Mouse (Mus musculus) regulatory T cell (primary cell): Measurements from ENCODE around the gene Ccdc85c.

Source experiments
- in situ Hi-C: fragments of 300-600 bp; cut with MboI, MseI; formaldehyde crosslinking; loops from one replicate; pipeline ENCODE4 v1.15.1; 2025; ENCODE audit warnings: high pct_unique_total_duplicates

Ccdc85c gene

GRCm38 (mm10) chr12:108219825-108220616, 55.2 kb downstream of the Ccdc85c start:
- in situ Hi-C loops = no loop called here

DNA sequence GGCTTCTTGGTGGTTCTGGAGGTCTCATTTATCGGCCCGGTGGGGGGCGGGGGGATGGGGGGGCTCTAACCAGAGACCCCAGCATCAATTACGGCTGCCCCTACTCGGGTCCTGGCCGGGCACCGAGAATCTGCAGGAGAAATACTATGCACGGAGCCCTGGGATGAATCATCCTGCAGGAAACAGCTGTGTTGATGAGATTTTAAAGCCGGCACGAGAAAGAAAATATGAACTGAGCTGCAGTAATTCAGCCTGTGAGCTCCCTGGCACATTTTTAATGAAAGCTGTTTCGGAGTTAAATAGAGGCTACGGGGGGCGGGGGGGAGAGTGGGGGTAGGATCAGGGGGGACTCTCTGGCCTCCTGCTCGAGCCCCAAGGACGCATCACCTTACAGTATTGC, 56.1 kb downstream of the Ccdc85c start:
- in situ Hi-C loops = no loop called here

DNA sequence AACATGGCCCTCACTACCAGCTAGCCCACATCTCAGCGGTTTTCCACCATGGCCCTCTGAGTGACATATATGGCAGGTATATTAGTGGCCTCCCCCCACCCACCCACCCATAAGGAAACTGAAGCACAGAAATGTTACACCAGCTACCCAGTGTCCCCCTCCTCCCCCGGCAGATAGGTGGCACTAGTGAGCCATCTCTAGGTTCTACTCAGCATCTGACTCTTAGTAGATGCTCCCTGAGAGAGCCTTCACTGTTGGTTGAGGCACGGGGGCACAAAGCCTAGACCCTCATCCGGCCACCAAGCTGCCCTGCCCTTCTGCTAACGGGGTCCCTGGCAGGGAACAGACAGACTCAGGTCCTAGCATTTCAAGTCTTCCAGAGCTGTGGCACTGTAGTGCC, 57.7 kb downstream of the Ccdc85c start:
- in situ Hi-C loops = no loop called here

DNA sequence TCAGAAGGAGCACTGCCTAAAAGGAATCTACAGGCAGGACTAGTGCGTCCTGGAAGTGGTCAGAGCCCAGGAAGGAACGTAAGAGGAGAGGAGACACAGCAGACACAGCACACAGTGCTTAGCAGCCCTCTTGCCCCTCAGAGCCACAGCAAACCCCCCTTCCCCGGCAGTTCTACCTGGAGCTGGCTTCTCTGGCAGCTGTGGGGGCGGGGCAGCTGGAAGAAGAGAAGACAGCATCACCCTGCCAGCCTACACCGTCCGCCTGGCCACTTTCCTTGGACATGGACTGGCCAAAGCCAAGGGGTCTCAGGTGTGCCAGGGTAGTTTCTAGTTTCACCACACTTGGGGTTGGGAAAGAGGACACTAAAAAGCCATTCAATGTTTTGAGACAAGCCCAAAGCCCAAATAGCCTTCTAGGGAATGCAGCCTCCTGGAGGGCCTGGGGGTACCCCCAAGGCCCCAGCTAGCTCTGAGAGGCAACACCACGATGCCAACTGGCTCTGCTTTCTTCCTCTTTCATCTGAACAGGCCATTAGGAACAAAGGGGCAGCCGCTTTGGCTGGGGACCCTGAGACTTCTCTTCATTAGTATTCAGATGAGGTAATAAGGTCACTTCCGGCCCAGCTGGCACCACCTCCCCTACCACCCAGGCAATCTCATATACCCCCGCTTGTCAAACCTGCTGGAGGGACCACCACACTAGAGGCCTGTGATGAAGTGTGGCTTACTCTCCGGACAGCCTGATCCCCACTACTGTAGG, 58.4 kb downstream of the Ccdc85c start:
- in situ Hi-C loops = no loop called here

DNA sequence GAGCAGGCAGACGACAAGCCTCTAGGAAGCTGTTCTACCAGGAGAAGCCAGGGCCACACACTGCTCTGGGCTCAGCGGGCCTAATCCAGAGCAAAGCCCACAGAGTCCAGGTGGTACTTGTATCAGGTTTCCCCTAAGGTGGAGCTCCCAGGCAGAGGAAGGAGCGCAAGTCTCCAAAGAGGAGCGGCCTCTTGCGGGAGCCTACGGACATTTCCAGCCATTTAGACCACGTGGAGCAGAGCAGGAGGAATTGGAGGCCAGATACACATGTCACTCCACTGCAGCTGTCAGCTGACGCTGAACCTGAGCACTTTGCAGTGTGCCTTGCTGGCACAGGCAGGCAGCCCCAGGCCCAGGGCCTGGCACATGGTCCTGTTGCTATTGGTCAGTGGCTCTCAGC, 60.1 kb downstream of the Ccdc85c start:
- in situ Hi-C loops = no loop called here

DNA sequence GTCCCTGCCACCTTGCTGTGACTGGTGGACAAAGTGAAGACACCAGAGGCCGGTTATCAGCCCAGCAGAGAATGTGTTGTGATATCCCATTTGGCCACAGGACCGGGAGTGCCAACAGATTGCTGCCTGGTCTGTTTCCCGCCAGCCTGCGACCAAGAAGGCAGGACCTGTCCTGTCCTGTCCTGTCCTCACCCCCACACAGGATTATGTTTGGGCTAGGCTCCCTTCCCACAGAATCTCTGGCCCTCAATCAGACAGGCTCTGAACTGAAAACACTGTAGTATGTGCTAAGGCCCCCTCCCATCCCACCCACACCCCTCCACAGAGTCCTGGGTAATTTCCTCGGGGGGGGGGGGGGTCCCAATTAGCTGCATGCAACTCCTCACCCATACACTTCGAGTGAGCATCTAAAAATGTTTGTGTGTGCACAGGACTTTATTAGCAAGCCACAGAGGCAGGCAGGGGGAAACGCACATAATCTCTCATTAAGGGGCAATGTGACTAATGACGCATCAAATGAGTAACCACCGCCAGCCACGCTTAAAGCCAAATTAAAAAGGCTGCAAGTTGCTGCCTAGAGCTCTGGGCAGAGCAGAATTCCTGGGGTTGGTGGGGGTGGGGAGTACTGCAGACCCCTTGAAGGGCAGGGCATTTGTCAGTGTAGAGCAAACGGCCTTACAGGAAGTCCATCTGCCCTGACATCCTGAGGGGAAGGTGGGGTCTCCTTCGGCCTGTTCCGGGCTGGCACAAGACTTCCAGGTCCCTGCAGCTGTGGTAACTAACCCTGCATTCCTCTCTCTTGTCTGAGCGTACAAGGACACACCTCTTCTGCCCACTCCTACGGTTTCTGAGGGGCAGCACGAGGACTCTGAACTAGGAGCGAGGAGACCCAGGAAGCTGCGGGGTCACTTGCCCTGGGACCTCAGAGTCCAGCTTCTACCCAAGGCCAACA, 61.9 kb downstream of the Ccdc85c start:
- in situ Hi-C loops = no loop called here

DNA sequence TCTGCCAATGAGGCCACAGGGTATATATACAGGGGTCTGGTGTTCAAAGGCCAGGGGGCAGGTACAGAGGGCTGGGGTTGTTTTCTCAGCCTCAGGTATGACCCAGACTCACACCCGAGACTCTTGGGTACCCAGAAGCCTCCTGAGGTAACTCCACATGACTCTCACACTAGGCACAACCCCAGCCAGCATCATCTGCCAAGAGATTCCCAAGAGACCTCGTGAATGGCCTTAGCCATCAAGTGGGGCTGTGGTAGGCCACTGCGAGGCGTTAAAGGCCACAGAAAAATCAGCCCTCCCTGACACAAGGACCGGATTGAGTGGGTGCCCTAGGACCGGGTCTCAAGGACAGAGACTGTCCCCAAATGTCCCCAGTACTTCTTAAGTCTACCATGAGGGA, 62.7 kb downstream of the Ccdc85c start:
- in situ Hi-C loops = no loop called here

GRCm38 (mm10) chr12:108212071-108212470, 63.2 kb downstream of the Ccdc85c start:
- in situ Hi-C loops = no loop called here

- in situ Hi-C loops = no loop called here
These were observed 64.6 kb downstream of the Ccdc85c start for GRCm38 (mm10) chr12:108210623-108211022.

- in situ Hi-C loops = no loop called here
These were observed 66.3 kb downstream of the Ccdc85c start for GRCm38 (mm10) chr12:108208726-108209438.

DNA sequence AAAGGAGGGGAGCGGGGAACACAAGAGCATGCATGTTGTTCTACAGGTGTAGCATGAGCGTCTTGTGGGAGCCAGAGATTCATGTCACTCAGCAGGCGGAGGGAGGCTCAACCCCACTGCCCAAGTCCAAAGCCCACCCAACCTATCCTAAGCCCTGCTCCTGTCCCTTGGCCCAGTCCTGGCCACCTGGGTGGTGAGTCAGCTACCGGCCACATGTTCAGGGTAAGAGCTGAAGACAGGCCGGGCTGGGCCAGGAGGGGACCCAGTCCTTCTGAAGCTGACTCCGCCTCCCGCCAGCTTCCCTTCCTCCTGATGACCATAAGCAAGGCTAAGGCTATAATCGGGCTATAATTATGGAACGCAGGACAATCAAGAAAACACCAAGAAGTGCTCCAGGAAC, 67.0 kb downstream of the Ccdc85c start:
- in situ Hi-C loops = no loop called here

- in situ Hi-C loops = no loop called here
These were observed 68.6 kb downstream of the Ccdc85c start for GRCm38 (mm10) chr12:108206641-108207040.

- in situ Hi-C loops = loop anchor here (5.0 kb wide), 1 partner anchor 97 kb away; no protein-coding TSS in a partner anchor
These were observed 70.2 kb downstream of the Ccdc85c start for GRCm38 (mm10) chr12:108204978-108205377.

- in situ Hi-C loops = loop anchor here (5.0 kb wide), 1 partner anchor 98 kb away; no protein-coding TSS in a partner anchor
These were observed 71.3 kb downstream of the Ccdc85c start for GRCm38 (mm10) chr12:108203895-108204294.

- in situ Hi-C loops = loop anchor here (5.0 kb wide), 1 partner anchor 102 kb away; no protein-coding TSS in a partner anchor
These were observed 75.1 kb downstream of the Ccdc85c start for GRCm38 (mm10) chr12:108200094-108200493.

DNA sequence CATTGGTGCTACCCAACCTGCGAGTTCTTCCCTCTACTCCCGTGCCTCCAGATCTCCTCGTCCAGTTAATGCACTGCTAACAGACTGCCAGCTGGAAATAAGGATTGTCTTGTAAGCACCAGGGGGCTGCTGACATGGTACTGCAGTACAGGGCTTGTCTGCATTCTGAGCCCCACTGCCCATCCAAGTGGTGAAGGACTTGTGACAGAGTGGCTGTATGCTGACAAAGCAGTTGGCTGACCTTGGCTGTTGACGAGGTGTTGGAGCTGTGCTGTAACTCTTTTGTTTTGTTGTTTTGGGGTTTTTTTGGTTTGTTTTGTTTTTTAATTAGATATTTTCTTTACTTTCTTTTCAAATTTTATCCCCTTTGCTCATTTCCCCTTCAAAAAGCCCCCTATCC, 76.8 kb downstream of the Ccdc85c start:
- in situ Hi-C loops = loop anchor here (25.0 kb wide), 1 partner anchor 614 kb away; no protein-coding TSS in a partner anchor

- in situ Hi-C loops = loop anchor here (25.0 kb wide), 1 partner anchor 617 kb away; no protein-coding TSS in a partner anchor
These were observed 79.5 kb downstream of the Ccdc85c start for GRCm38 (mm10) chr12:108195761-108196160.

DNA sequence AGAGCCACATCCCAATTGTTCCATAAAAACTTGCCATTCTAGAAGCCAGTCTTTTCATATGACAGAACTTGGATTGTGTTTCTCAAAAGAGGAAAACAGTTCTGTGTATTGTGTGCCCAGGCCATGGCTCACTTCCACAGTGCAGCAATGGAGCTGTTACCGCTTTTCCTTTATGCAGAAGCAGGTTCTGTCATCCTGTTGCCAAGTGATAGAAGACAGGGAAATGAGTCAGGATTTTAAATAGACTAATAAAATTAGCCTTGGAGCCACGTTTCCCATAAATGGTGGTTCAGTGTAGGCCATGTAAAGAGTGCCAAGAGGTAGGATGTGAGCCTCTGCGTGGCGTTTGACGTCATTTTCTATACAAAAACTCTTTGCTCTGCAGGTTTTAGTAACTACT, 81.3 kb downstream of the Ccdc85c start:
- in situ Hi-C loops = loop anchor here (25.0 kb wide), 1 partner anchor 618 kb away; no protein-coding TSS in a partner anchor

- in situ Hi-C loops = loop anchor here (25.0 kb wide), 1 partner anchor 625 kb away; no protein-coding TSS in a partner anchor
These were observed 87.6 kb downstream of the Ccdc85c start for GRCm38 (mm10) chr12:108187541-108188091.

- in situ Hi-C loops = loop anchor here (25.0 kb wide), 1 partner anchor 631 kb away; no protein-coding TSS in a partner anchor
These were observed 93.5 kb downstream of the Ccdc85c start for GRCm38 (mm10) chr12:108181716-108182115.
